Mouse (Mus musculus) cortical plate, adult 2 months (tissue): ENCODE measurements around the gene Ptprg.

Experiments
- CTCF ChIP-seq: fragments of 200-500 bp; IDR thresholded peaks from 2 replicates; pipeline ENCODE4 v1.5.1; 2011; ENCODE audit warnings: mild to moderate bottlenecking, control low read depth, low read length; ENCODE audit not compliant: insufficient read depth; ENCODE audit errors: extremely low read depth
- POLR2A ChIP-seq: fragments of 200-500 bp; IDR thresholded peaks from 2 replicates; pipeline ENCODE4 v1.6.1; 2011; ENCODE audit warnings: mild to moderate bottlenecking, low read length, control low read depth; ENCODE audit not compliant: insufficient read depth; ENCODE audit errors: extremely low read depth

- TF ChIP-seq CTCF (no peak), POLR2A (no peak)
Observed at GRCm38 (mm10) chr14:11965878-11966277, 412.5 kb downstream of the Ptprg start.
